Mouse (Mus musculus): ENCODE results near the gene Ppm1n. TPM values are rescaled to one million over a fixed set of nuclear protein-coding genes. Genes with fewer than 3 reads are reported as not detected.

Gene Ppm1n
- total and polyA plus RNA-seq, 2 experiments from 2014 or later = 1.1 to 2.3 TPM

GRCm38 (mm10) chr7:19239986-19240385 lies 39.9 kb downstream of the Ppm1n start:
- 55% methylated on average over 4 of the region's 4 CpGs for WGBS

GRCm38 (mm10) chr7:19239423-19239822 lies 40.4 kb downstream of the Ppm1n start:
- ATAC-seq (peak; percentile 98), DNase-seq (peak; percentile 93)
- Histone ChIP-seq H3K9ac (no peak overlapping the region), H3K27ac (ENCODE audit: low read depth, low read length) (no peak overlapping the region), H3K9me3 (ENCODE audit: low read length) (no peaks in the 10 kb centered on the region), H3K4me3 (ENCODE audit: low read depth, low read length) (no peak overlapping the region), H3K36me3 (ENCODE audit: insufficient read depth) (no peaks in the 10 kb centered on the region), H3K4me1 (ENCODE audit: insufficient read depth) (no peaks in the 10 kb centered on the region), H3K27me3 (ENCODE audit: insufficient read depth, low read length) (no peaks in the 10 kb centered on the region), H3K4me2 (ENCODE audit: low read depth) (no peak overlapping the region)
- TF ChIP-seq CTCF (IDR thresholded peaks at IDR 0.05; ENCODE audit: low read depth) = peak; percentile 96
- 0% methylated on average over 1 of the region's 1 CpGs for WGBS

More at GRCm38 (mm10) chr7:19239986-19240385, 39.9 kb downstream of the Ppm1n start:
- no peak overlapping the region for H3K4me3 ChIP-seq (ENCODE audit: low read depth, low read length)
- H3K9me3 ChIP-seq (ENCODE audit: low read length) = no peaks in the 10 kb centered on the region
- ATAC-seq (no peak), DNase-seq (no peak)
- H3K4me1 ChIP-seq (ENCODE audit: insufficient read depth) = no peaks in the 10 kb centered on the region
- H3K27ac ChIP-seq (ENCODE audit: low read depth, low read length) = no peak overlapping the region
- H3K36me3 ChIP-seq (ENCODE audit: insufficient read depth) = 0 out of 2 replicates have a peak, but pooled peaks cover 5% of the 10 kb centered on the region
- H3K9ac ChIP-seq = no peak overlapping the region
- no peak overlapping the region for H3K4me2 ChIP-seq (ENCODE audit: low read depth)
- H3K27me3 ChIP-seq (ENCODE audit: insufficient read depth, low read length) = no peaks in the 10 kb centered on the region
- TF ChIP-seq CTCF (IDR thresholded peaks at IDR 0.05; ENCODE audit: low read depth) = no peak

DNA sequence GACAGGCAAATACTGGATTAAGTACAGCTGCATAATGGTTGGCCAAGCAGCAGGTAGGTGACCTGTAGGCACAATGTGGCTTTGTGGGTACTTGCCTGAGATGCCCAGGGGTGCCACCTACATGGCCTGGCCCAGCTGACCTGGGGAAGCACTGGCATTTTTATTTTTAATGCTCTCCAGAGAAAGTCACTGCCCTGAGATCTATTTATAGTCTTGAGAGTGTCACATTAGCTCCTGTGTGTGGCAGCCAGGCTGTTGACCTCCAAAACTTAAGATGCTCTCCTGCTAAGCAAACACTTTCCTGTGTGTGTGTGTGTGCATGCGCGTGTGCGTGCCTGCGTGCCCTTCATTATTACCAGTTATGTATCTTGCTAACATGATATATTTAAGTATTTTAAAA lies 41.5 kb downstream of the Ppm1n start:
- WGBS = 96% methylated on average over 4 of the region's 4 CpGs
- Histone ChIP-seq H3K36me3 (ENCODE audit: insufficient read depth) (no peaks in the 10 kb centered on the region), H3K4me3 (ENCODE audit: low read depth, low read length) (no peak overlapping the region), H3K4me2 (ENCODE audit: low read depth) (no peak overlapping the region), H3K9ac (no peak overlapping the region), H3K27me3 (ENCODE audit: insufficient read depth, low read length) (no peaks in the 10 kb centered on the region), H3K4me1 (ENCODE audit: insufficient read depth) (no peaks in the 10 kb centered on the region), H3K27ac (ENCODE audit: low read depth, low read length) (no peak overlapping the region), H3K9me3 (ENCODE audit: low read length) (no peaks in the 10 kb centered on the region)
- ATAC-seq = no peak
- TF ChIP-seq CTCF (IDR thresholded peaks at IDR 0.05; ENCODE audit: low read depth) = no peak
- DNase-seq = no peak

- ATAC-seq (no peak), DNase-seq (no peak)
- no peak overlapping the region for H3K27ac ChIP-seq (ENCODE audit: low read depth, low read length)
- H3K4me1 ChIP-seq (ENCODE audit: insufficient read depth) = no peaks in the 10 kb centered on the region
- H3K36me3 ChIP-seq (ENCODE audit: insufficient read depth) = no peaks in the 10 kb centered on the region
- no peak overlapping the region for H3K4me2 ChIP-seq (ENCODE audit: low read depth)
- 0 out of 2 replicates have a peak overlapping the region, but pooled peaks have one; percentile 6 for H3K9ac ChIP-seq
- no peaks in the 10 kb centered on the region for H3K9me3 ChIP-seq (ENCODE audit: low read length)
- TF ChIP-seq CTCF (IDR thresholded peaks at IDR 0.05; ENCODE audit: low read depth) = no peak
- no peak overlapping the region for H3K4me3 ChIP-seq (ENCODE audit: low read depth, low read length)
- no peaks in the 10 kb centered on the region for H3K27me3 ChIP-seq (ENCODE audit: insufficient read depth, low read length)
- 67% methylated on average over 2 of the region's 2 CpGs for WGBS
Measured at GRCm38 (mm10) chr7:19236411-19236810, 43.5 kb downstream of the Ppm1n start.

GRCm38 (mm10) chr7:19235092-19235671 lies 44.7 kb downstream of the Ppm1n start:
- Histone ChIP-seq H3K4me3 (ENCODE audit: low read depth, low read length) (no peak overlapping the region), H3K27ac (ENCODE audit: low read depth, low read length) (no peak overlapping the region), H3K27me3 (ENCODE audit: insufficient read depth, low read length) (no peaks in the 10 kb centered on the region), H3K9ac (no peak overlapping the region), H3K4me2 (ENCODE audit: low read depth) (no peak overlapping the region), H3K4me1 (ENCODE audit: insufficient read depth) (no peaks in the 10 kb centered on the region), H3K36me3 (ENCODE audit: insufficient read depth) (no peaks in the 10 kb centered on the region), H3K9me3 (ENCODE audit: low read length) (no peaks in the 10 kb centered on the region)
- WGBS = 91% methylated on average over 2 of the region's 2 CpGs
- DNase-seq (no peak), ATAC-seq (no peak)
- no peak for TF ChIP-seq CTCF (IDR thresholded peaks at IDR 0.05; ENCODE audit: low read depth)

DNA sequence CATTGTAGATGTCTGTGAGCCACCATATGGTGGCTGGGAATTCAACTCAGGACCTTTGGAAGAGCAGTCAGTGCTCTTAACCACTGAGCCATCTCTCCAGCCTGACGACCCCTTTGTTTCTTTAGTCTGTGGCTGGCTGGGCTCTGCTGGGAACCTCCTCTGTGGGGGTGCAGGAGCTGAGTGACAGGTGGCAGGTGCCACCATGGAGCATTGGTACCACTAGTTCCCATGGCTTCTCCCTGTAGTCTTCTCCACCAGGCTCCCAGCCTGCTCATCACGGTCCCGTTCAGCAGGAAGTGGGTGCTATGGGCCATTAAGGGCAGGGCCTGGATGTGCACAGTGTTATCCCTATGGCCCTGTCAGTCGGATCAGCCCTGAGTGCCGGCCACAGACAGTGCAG lies 45.2 kb downstream of the Ppm1n start:
- H3K27ac ChIP-seq (ENCODE audit: low read depth, low read length) = no peak overlapping the region
- H3K36me3 ChIP-seq (ENCODE audit: insufficient read depth) = no peaks in the 10 kb centered on the region
- no peaks in the 10 kb centered on the region for H3K27me3 ChIP-seq (ENCODE audit: insufficient read depth, low read length)
- no peaks in the 10 kb centered on the region for H3K9me3 ChIP-seq (ENCODE audit: low read length)
- no peak overlapping the region for H3K4me2 ChIP-seq (ENCODE audit: low read depth)
- WGBS = 84% methylated on average over 5 of the region's 5 CpGs
- H3K9ac ChIP-seq = no peak overlapping the region
- H3K4me1 ChIP-seq (ENCODE audit: insufficient read depth) = peaks cover 2% of the 10 kb centered on the region; the same call in 1 of the 2 replicates
- DNase-seq (no peak), ATAC-seq (no peak)
- TF ChIP-seq CTCF (IDR thresholded peaks at IDR 0.05; ENCODE audit: low read depth) = no peak
- no peak overlapping the region for H3K4me3 ChIP-seq (ENCODE audit: low read depth, low read length)

GRCm38 (mm10) chr7:19231849-19232248 lies 48.0 kb downstream of the Ppm1n start:
- no peak for DNase-seq
- no peaks in the 10 kb centered on the region for H3K27me3 ChIP-seq (ENCODE audit: insufficient read depth, low read length)
- 97% methylated on average over 3 of the region's 3 CpGs for whole genome bisulfite sequencing
- no peak overlapping the region for H3K9ac ChIP-seq
- no peak overlapping the region for H3K4me2 ChIP-seq (ENCODE audit: low read depth)
- no peak for ATAC-seq
- H3K27ac ChIP-seq (ENCODE audit: low read depth, low read length) = no peak overlapping the region
- peaks cover 10% of the 10 kb centered on the region for H3K4me1 ChIP-seq (ENCODE audit: insufficient read depth)
- no peak for TF ChIP-seq CTCF (IDR thresholded peaks at IDR 0.05; ENCODE audit: low read depth)
- H3K9me3 ChIP-seq (ENCODE audit: low read length) = no peaks in the 10 kb centered on the region
- H3K4me3 ChIP-seq (ENCODE audit: low read depth, low read length) = no peak overlapping the region
- no peaks in the 10 kb centered on the region for H3K36me3 ChIP-seq (ENCODE audit: insufficient read depth)
